Mouse (Mus musculus): Measurements from ENCODE around the gene Iah1. TPM values are rescaled to one million over a fixed set of nuclear protein-coding genes. Genes with fewer than 3 reads are reported as not detected.
A peak's percentile ranks its signal among the peaks of the same experiment; 100 is the strongest.

Iah1 gene
- polyA plus RNA-seq, 1 experiment from 2014 or later, result 45.1 TPM

DNA sequence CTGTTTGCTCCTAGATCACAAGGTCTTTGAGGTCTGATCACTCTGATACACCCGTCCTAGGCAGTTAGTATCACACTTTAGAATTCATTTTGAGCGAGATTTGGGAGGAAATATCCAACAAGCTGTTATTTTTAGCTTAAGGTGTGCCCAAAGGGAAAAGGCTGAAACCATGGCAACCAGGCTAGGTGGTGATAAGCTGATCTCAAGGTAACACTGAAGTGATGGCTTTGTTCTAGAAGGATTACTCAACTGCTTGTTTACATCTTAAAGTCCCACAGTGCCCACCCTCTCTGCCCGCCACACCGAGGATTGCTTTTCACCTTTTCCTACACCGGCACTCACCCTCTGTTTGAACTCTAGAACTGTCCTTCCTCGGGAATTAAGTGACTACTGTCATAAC, 26.5 kb upstream of the Iah1 start:
- Histone ChIP-seq H3K4me1 (replicated peaks; ENCODE audit: control insufficient read depth, insufficient read depth) (peaks cover 4% of the 10 kb centered on the region; the same call in 1 of the 2 replicates), H3K9ac (ENCODE audit: low read length) (no peak overlapping the region), H3K27me3 (ENCODE audit: control insufficient read depth, insufficient read depth, low read length) (no peaks in the 10 kb centered on the region), H3K36me3 (ENCODE audit: control insufficient read depth, insufficient read depth, low read length) (peaks cover 19% of the 10 kb centered on the region), H3K4me2 (replicated peaks; ENCODE audit: low read depth) (no peak overlapping the region), H3K9me3 (ENCODE audit: control insufficient read depth, low read length) (no peaks in the 10 kb centered on the region), H3K4me3 (ENCODE audit: low read depth, low read length) (no peak overlapping the region), H3K27ac (replicated peaks) (no peak overlapping the region)
- TF ChIP-seq EP300 (optimal IDR thresholded peaks at IDR 0.05) (no peak), CTCF (IDR thresholded peaks at IDR 0.05; ENCODE audit: low read depth) (no peak)
- ATAC-seq (ENCODE audit: low FRiP score, low TSS enrichment) (no peak), DNase-seq (ENCODE audit: low spot score) (no peak)
- 61% methylated on average over 6 of the region's 6 CpGs for whole genome bisulfite sequencing

DNA sequence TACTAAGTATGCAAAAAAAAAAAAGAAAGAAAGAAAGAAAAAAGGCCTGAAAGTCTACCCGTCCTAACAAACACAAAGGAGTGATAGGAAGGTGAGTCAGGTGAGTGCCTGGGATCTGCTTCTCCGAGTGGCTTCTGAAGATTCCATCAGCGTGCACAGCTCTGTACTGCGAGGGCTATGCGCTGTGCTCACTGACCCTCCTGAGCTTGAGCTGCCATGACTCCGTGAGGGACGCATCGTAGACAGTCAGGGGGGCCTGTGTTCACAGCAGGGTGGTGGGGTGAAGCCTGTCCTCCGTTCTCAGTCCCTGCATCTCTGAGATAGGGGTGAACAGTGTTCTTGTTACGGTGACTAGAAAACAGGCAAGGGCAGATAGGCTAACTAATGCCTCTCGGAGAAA, 17.3 kb upstream of the Iah1 start:
- Histone ChIP-seq H3K4me2 (replicated peaks; ENCODE audit: low read depth) (no peak overlapping the region), H3K9ac (ENCODE audit: low read length) (no peak overlapping the region), H3K27me3 (ENCODE audit: control insufficient read depth, insufficient read depth, low read length) (no peaks in the 10 kb centered on the region), H3K4me1 (replicated peaks; ENCODE audit: control insufficient read depth, insufficient read depth) (no peaks in the 10 kb centered on the region), H3K9me3 (ENCODE audit: control insufficient read depth, low read length) (no peaks in the 10 kb centered on the region), H3K36me3 (ENCODE audit: control insufficient read depth, insufficient read depth, low read length) (peaks cover 49% of the 10 kb centered on the region), H3K4me3 (ENCODE audit: low read depth, low read length) (no peak overlapping the region), H3K27ac (replicated peaks) (no peak overlapping the region)
- DNase-seq (ENCODE audit: low spot score) (no peak), ATAC-seq (ENCODE audit: low FRiP score, low TSS enrichment) (no peak)
- WGBS, result 96% methylated on average over 11 of the region's 11 CpGs
- no peak for TF ChIP-seq CTCF (IDR thresholded peaks at IDR 0.05; ENCODE audit: low read depth)
- TF ChIP-seq EP300 (optimal IDR thresholded peaks at IDR 0.05), result no peak

DNA sequence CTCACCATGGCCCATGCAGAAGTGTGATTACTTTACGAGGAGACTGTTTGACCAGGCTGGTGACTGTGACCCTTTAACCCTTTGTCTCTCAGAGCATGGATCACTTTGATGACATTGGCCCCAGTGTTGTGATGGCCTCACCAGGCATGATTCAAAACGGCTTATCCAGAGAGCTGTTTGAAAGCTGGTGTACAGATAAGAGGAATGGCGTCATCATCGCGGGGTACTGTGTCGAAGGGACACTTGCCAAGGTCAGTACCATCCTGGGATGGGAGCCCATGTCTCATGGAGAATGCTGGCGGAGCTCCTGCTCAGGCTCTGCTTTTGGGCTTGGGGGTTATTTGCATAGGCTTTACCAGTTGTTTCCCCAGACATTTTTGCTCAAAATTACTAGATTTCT, 14.9 kb upstream of the Iah1 start:
- DNase-seq (ENCODE audit: low spot score) (no peak), ATAC-seq (ENCODE audit: low FRiP score, low TSS enrichment) (peak; percentile 53; the same call in 1 of the 2 replicates)
- peaks cover 39% of the 10 kb centered on the region for H3K36me3 ChIP-seq (ENCODE audit: control insufficient read depth, insufficient read depth, low read length)
- H3K27ac ChIP-seq (replicated peaks), result no peak overlapping the region
- H3K9ac ChIP-seq (ENCODE audit: low read length), result no peak overlapping the region
- H3K4me2 ChIP-seq (replicated peaks; ENCODE audit: low read depth), result no peak overlapping the region
- no peaks in the 10 kb centered on the region for H3K4me1 ChIP-seq (replicated peaks; ENCODE audit: control insufficient read depth, insufficient read depth)
- H3K4me3 ChIP-seq (ENCODE audit: low read depth, low read length), result no peak overlapping the region
- TF ChIP-seq CTCF (IDR thresholded peaks at IDR 0.05; ENCODE audit: low read depth), result no peak
- no peak for TF ChIP-seq EP300 (optimal IDR thresholded peaks at IDR 0.05)
- H3K27me3 ChIP-seq (ENCODE audit: control insufficient read depth, insufficient read depth, low read length), result no peaks in the 10 kb centered on the region
- no peaks in the 10 kb centered on the region for H3K9me3 ChIP-seq (ENCODE audit: control insufficient read depth, low read length)
- 78% methylated on average over 7 of the region's 7 CpGs for WGBS

DNA sequence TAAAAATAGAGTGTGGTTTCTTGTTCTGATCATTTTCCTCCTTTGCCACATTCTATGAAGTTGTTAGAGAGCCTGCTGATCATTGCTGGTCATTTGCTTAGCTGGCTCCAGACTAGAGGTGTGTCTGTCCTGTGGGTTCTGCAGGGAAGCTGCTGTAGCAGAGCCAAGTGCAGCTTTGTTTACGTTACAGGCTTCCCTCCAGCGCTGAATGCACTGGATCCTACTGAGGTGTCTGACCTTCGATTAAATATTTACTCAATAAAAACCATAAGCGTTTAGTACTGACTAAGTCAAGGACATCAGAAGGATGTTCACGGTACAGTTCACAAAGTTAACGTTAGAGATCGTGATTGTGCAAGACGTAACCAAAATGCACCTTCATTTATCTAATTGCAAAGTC, 14.3 kb upstream of the Iah1 start:
- H3K4me2 ChIP-seq (replicated peaks; ENCODE audit: low read depth), result no peak overlapping the region
- peak; percentile 69 for ATAC-seq (ENCODE audit: low FRiP score, low TSS enrichment)
- 19% methylated on average over 8 of the region's 8 CpGs for WGBS
- H3K27ac ChIP-seq (replicated peaks), result 0 out of 2 replicates have a peak overlapping the region, but pooled peaks have one; percentile 18
- H3K36me3 ChIP-seq (ENCODE audit: control insufficient read depth, insufficient read depth, low read length), result peaks cover 38% of the 10 kb centered on the region
- H3K9ac ChIP-seq (ENCODE audit: low read length), result no peak overlapping the region
- H3K27me3 ChIP-seq (ENCODE audit: control insufficient read depth, insufficient read depth, low read length), result no peaks in the 10 kb centered on the region
- no peak overlapping the region for H3K4me3 ChIP-seq (ENCODE audit: low read depth, low read length)
- TF ChIP-seq EP300 (optimal IDR thresholded peaks at IDR 0.05) (no peak), CTCF (IDR thresholded peaks at IDR 0.05; ENCODE audit: low read depth) (no peak)
- DNase-seq (ENCODE audit: low spot score), result no peak
- H3K9me3 ChIP-seq (ENCODE audit: control insufficient read depth, low read length), result no peaks in the 10 kb centered on the region
- H3K4me1 ChIP-seq (replicated peaks; ENCODE audit: control insufficient read depth, insufficient read depth), result no peaks in the 10 kb centered on the region

DNA sequence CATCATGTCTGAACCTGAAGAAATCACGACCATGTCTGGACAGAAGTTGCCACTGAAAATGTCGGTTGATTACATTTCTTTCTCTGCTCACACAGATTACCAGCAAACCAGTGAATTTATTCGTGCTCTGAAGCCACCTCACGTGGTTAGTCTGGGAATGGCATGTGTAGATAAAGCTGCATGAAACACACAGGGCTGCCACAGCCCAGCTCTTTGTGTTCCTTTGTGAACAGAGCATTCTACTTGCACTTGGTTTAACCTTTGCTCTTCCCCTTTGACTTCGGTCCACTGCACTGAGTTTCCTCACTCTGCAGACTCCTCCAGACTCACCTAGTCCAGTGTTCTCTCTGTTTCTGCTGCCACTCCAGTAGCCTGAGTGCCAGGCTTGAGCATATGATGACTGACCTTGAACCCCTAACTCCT, 13.8 kb upstream of the Iah1 start:
- H3K27ac ChIP-seq (replicated peaks), result no peak overlapping the region
- H3K4me3 ChIP-seq (ENCODE audit: low read depth, low read length), result no peak overlapping the region
- TF ChIP-seq EP300 (optimal IDR thresholded peaks at IDR 0.05) (no peak), CTCF (IDR thresholded peaks at IDR 0.05; ENCODE audit: low read depth) (peak; percentile 47)
- H3K9me3 ChIP-seq (ENCODE audit: control insufficient read depth, low read length), result no peaks in the 10 kb centered on the region
- H3K36me3 ChIP-seq (ENCODE audit: control insufficient read depth, insufficient read depth, low read length), result peaks cover 37% of the 10 kb centered on the region
- 44% methylated on average over 5 of the region's 5 CpGs for WGBS
- no peak overlapping the region for H3K9ac ChIP-seq (ENCODE audit: low read length)
- H3K4me2 ChIP-seq (replicated peaks; ENCODE audit: low read depth), result no peak overlapping the region
- no peaks in the 10 kb centered on the region for H3K27me3 ChIP-seq (ENCODE audit: control insufficient read depth, insufficient read depth, low read length)
- H3K4me1 ChIP-seq (replicated peaks; ENCODE audit: control insufficient read depth, insufficient read depth), result no peaks in the 10 kb centered on the region
- DNase-seq (ENCODE audit: low spot score) (peak; percentile 54), ATAC-seq (ENCODE audit: low FRiP score, low TSS enrichment) (peak; percentile 88)

DNA sequence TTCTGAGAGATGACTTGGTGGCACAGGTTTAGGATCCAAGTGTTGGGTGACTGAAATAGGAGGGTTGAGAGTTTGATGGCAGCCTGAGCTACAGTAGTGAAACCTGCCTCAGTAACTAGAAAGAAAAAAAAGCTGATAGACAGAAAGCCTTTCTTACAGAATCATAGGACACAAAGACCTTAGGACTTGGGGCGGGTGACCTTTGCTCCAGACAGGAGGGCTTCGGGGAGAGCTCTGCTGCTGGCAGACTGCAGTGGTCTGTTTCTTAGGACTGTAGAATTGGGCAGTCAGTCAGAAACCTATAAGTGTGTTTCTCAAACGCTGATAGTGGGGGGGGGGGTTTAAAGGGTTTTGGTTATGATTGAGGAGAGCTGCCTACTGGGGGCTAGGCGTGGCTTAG, 10.4 kb upstream of the Iah1 start:
- WGBS, result 95% methylated on average over 4 of the region's 4 CpGs
- Histone ChIP-seq H3K36me3 (ENCODE audit: control insufficient read depth, insufficient read depth, low read length) (peaks cover 28% of the 10 kb centered on the region), H3K27ac (replicated peaks) (no peak overlapping the region)

More for the DNA sequence above, 10.4 kb upstream of the Iah1 start:
- H3K9me3 ChIP-seq (ENCODE audit: control insufficient read depth, low read length), result no peaks in the 10 kb centered on the region
- ATAC-seq (ENCODE audit: low FRiP score, low TSS enrichment), result no peak
- H3K9ac ChIP-seq (ENCODE audit: low read length), result no peak overlapping the region
- H3K4me2 ChIP-seq (replicated peaks; ENCODE audit: low read depth), result no peak overlapping the region
- no peak overlapping the region for H3K4me3 ChIP-seq (ENCODE audit: low read depth, low read length)
- no peak for DNase-seq (ENCODE audit: low spot score)
- no peaks in the 10 kb centered on the region for H3K27me3 ChIP-seq (ENCODE audit: control insufficient read depth, insufficient read depth, low read length)
- TF ChIP-seq CTCF (IDR thresholded peaks at IDR 0.05; ENCODE audit: low read depth), result no peak
- no peak for TF ChIP-seq EP300 (optimal IDR thresholded peaks at IDR 0.05)
- H3K4me1 ChIP-seq (replicated peaks; ENCODE audit: control insufficient read depth, insufficient read depth), result no peaks in the 10 kb centered on the region

All from stomach, postnatal 0 days (tissue).